Mouse (Mus musculus): Measurements from ENCODE around the gene Atp2b1. TPM values are rescaled to one million over a fixed set of nuclear protein-coding genes. Genes with fewer than 3 reads are reported as not detected.

Gene Atp2b1
- total and polyA plus RNA-seq, 3 experiments: 23.5 to 26.6 TPM; not detected in 1

GRCm38 (mm10) chr10:98930143-98930542, 15.9 kb downstream of the Atp2b1 start:
- H3K27me3 ChIP-seq (ENCODE audit: control insufficient read depth in 1 of 2, insufficient read depth in 2 of 2, low read length in 2 of 2): no peaks in the 10 kb centered on the region
- peak; percentile 34 for DNase-seq (ENCODE audit: low read depth, low spot score)
- peaks cover 58% of the 10 kb centered on the region for H3K79me2 ChIP-seq (ENCODE audit: control insufficient read depth, insufficient read depth, low read length, poor library complexity)
- peaks cover 8 to 10% of the 10 kb centered on the region in 2 experiments for H3K4me1 ChIP-seq (ENCODE audit: control insufficient read depth in 1 of 2, insufficient read depth in 2 of 2, low read length in 2 of 2)
- no peak overlapping the region for H3K27ac ChIP-seq (ENCODE audit: control insufficient read depth, low read depth, low read length)
- H3K9me3 ChIP-seq (replicated peaks; ENCODE audit: insufficient read depth, low read length): no peaks in the 10 kb centered on the region
- peaks cover 2 to 15% of the 10 kb centered on the region in 2 experiments; a peak in 3 of 4 replicates for H3K36me3 ChIP-seq (ENCODE audit: control insufficient read depth in 1 of 2, insufficient read depth in 2 of 2, low read length in 2 of 2)
- H3K9ac ChIP-seq (ENCODE audit: control insufficient read depth, low read depth, low read length, poor library complexity, severe bottlenecking): peak overlapping the region; percentile 24; the same call in 1 of the 2 replicates
- TF ChIP-seq ZMIZ1 (IDR thresholded peaks at IDR 0.05; ENCODE audit: low read depth, low read length) (no peak), RCOR1 (IDR thresholded peaks at IDR 0.05; ENCODE audit: low read depth, low read length) (no peak), RAD21 (IDR thresholded peaks at IDR 0.05; ENCODE audit: low read depth, low read length) (no peak), HCFC1 (IDR thresholded peaks at IDR 0.05; ENCODE audit: low read depth, low read length) (no peak), ELF1 (IDR thresholded peaks at IDR 0.05; ENCODE audit: low read depth, low read length) (no peak), USF1 (IDR thresholded peaks at IDR 0.05; ENCODE audit: low read depth, low read length) (no peak), MYB (IDR thresholded peaks at IDR 0.05; ENCODE audit: low read depth, low read length) (no peak), JUND (IDR thresholded peaks at IDR 0.05; ENCODE audit: low read depth, low read length) (no peak), MAX (IDR thresholded peaks at IDR 0.05; ENCODE audit: low read length) (no peak), ZNF384 (IDR thresholded peaks at IDR 0.05; ENCODE audit: low read depth, low read length) (peak; percentile 37; the same call in 1 of the 2 replicates), POLR2AphosphoS2 (IDR thresholded peaks at IDR 0.05; ENCODE audit: low read length) (no peak), E2F4 (IDR thresholded peaks at IDR 0.05; ENCODE audit: borderline replicate concordance, low read depth, low read length) (no peak), TAL1 (IDR thresholded peaks at IDR 0.05; ENCODE audit: low read length) (peak; percentile 7; the same call in 1 of the 2 replicates), ZC3H11A (IDR thresholded peaks at IDR 0.05; ENCODE audit: low read depth, low read length) (no peak), GATA1 (IDR thresholded peaks at IDR 0.05; ENCODE audit: low read depth, low read length) (peak; percentile 59; the same call in 1 of the 2 replicates), CHD2 (IDR thresholded peaks at IDR 0.05; ENCODE audit: low read length) (no peak), MYC (IDR thresholded peaks at IDR 0.05; ENCODE audit: low read depth, low read length) (no peak), ETS1 (IDR thresholded peaks at IDR 0.05; ENCODE audit: low read depth, low read length) (no peak), GABPA (IDR thresholded peaks at IDR 0.05; ENCODE audit: low read depth, low read length) (no peak), CHD1 (IDR thresholded peaks at IDR 0.05; ENCODE audit: low read depth, low read length) (no peak)
- peak overlapping the region in 1 of 2 experiments; percentile 17; a peak in 1 of 4 replicates for H3K4me3 ChIP-seq (ENCODE audit: control insufficient read depth in 1 of 2, insufficient read depth in 1 of 2, low read depth in 2 of 2, low read length in 2 of 2)

GRCm38 (mm10) chr10:98940137-98940536, 25.9 kb downstream of the Atp2b1 start:
- H3K27me3 ChIP-seq (ENCODE audit: control insufficient read depth in 1 of 2, insufficient read depth in 2 of 2, low read length in 2 of 2): no peaks in the 10 kb centered on the region
- DNase-seq (ENCODE audit: low read depth, low spot score): no peak
- H3K36me3 ChIP-seq (ENCODE audit: control insufficient read depth in 1 of 2, insufficient read depth in 2 of 2, low read length in 2 of 2): no peaks in the 10 kb centered on the region; a peak in 1 of 4 replicates
- H3K9me3 ChIP-seq (replicated peaks; ENCODE audit: insufficient read depth, low read length): no peaks in the 10 kb centered on the region
- H3K27ac ChIP-seq (ENCODE audit: control insufficient read depth, low read depth, low read length): no peak overlapping the region
- TF ChIP-seq CHD1 (IDR thresholded peaks at IDR 0.05; ENCODE audit: low read depth, low read length) (no peak), RAD21 (IDR thresholded peaks at IDR 0.05; ENCODE audit: low read depth, low read length) (no peak), MYB (IDR thresholded peaks at IDR 0.05; ENCODE audit: low read depth, low read length) (no peak), ZC3H11A (IDR thresholded peaks at IDR 0.05; ENCODE audit: low read depth, low read length) (no peak), E2F4 (IDR thresholded peaks at IDR 0.05; ENCODE audit: borderline replicate concordance, low read depth, low read length) (no peak), ETS1 (IDR thresholded peaks at IDR 0.05; ENCODE audit: low read depth, low read length) (no peak), MAX (IDR thresholded peaks at IDR 0.05; ENCODE audit: low read length) (no peak)
- H3K9ac ChIP-seq (ENCODE audit: control insufficient read depth, low read depth, low read length, poor library complexity, severe bottlenecking): no peak overlapping the region
- H3K79me2 ChIP-seq (ENCODE audit: control insufficient read depth, insufficient read depth, low read length, poor library complexity): peaks cover 13% of the 10 kb centered on the region; the same call in 1 of the 2 replicates
- H3K4me3 ChIP-seq (ENCODE audit: control insufficient read depth in 1 of 2, insufficient read depth in 1 of 2, low read depth in 2 of 2, low read length in 2 of 2): no peak overlapping the region
- H3K4me1 ChIP-seq (ENCODE audit: control insufficient read depth in 1 of 2, insufficient read depth in 2 of 2, low read length in 2 of 2): no peaks in the 10 kb centered on the region; a peak in 1 of 4 replicates
